Mouse (Mus musculus) effector memory CD4-positive, alpha-beta T cell, adult 7 months (primary cell): ENCODE data around the gene Lyl1. TPM values are rescaled to one million over a fixed set of nuclear protein-coding genes. Genes with fewer than 3 reads are reported as not detected.

ENCODE experiments used
- polyA plus RNA-seq: library from polyadenylated mRNA; unstranded; fragments of 100-300 nt; shearing (Covaris generic); gene quantifications from one replicate; pipeline ENCODE4 v1.2.1, GENCODE M21; 2017

The Lyl1 gene
- polyA plus RNA-seq, result not detected

GRCm38 (mm10) chr8:84700941-84701911 lies at the start of gene Lyl1:
Gene Lyl1, plus strand, starts transcription at chr8:84701457.

GRCm38 (mm10) chr8:84662581-84663065 lies 38.6 kb upstream of the Lyl1 start, which contains the start of gene Ier2:
Gene Ier2, minus strand, starts transcription at chr8:84662852.

GRCm38 (mm10) chr8:84686191-84687002 lies 14.9 kb upstream of the Lyl1 start, which contains the start of gene Trmt1:
Gene Trmt1, plus strand, starts transcription at chr8:84686307.

GRCm38 (mm10) chr8:84687705-84688100 lies 13.6 kb upstream of the Lyl1 start, which contains the start of gene Nacc1:
Gene Nacc1, minus strand, starts transcription at chr8:84687862.

GRCm38 (mm10) chr8:84722850-84723570 lies 21.8 kb downstream of the Lyl1 start, which contains the start of gene G430095P16Rik:
Gene G430095P16Rik, plus strand, starts transcription at chr8:84723007.

Other genes starting within 250 kb of the Lyl1 start
- gene Ier2, start 38.6 kb upstream of the Lyl1 start, polyA plus RNA-seq, result 936 TPM
- gene Trmt1, start 15.2 kb upstream of the Lyl1 start, polyA plus RNA-seq, result 57.7 TPM
- 15.1 TPM for gene Nacc1, start 13.6 kb upstream of the Lyl1 start, polyA plus RNA-seq
- 7.6 TPM for gene G430095P16Rik, start 21.6 kb downstream of the Lyl1 start, polyA plus RNA-seq
- gene Nfix, start 98.9 kb downstream of the Lyl1 start, polyA plus RNA-seq, result 6.2 TPM
- gene Dand5, start 121.4 kb downstream of the Lyl1 start, polyA plus RNA-seq, result 2.1 TPM
- gene Gadd45gip1, start 130.1 kb downstream of the Lyl1 start, polyA plus RNA-seq, result 23.3 TPM
- gene Rad23a, start 139.2 kb downstream of the Lyl1 start, polyA plus RNA-seq, result 132 TPM
- 572 TPM for gene Calr, start 145.5 kb downstream of the Lyl1 start, polyA plus RNA-seq
- 70.0 TPM for gene Farsa, start 155.5 kb downstream of the Lyl1 start, polyA plus RNA-seq
- 4.4 TPM for gene Syce2, start 170.7 kb downstream of the Lyl1 start, polyA plus RNA-seq
- 18.6 TPM for gene Gcdh, start 192.5 kb downstream of the Lyl1 start, polyA plus RNA-seq
- not detected for gene Klf1, start 200.5 kb downstream of the Lyl1 start, polyA plus RNA-seq
- 7.4 TPM for gene Dnase2a, start 207.1 kb downstream of the Lyl1 start, polyA plus RNA-seq
- 0.50 TPM for gene Mast1, start 235.9 kb downstream of the Lyl1 start, polyA plus RNA-seq
- gene Rtbdn, start 245.5 kb downstream of the Lyl1 start, polyA plus RNA-seq, result not detected